Mouse (Mus musculus): ENCODE data around the gene Gm5800. TPM values are rescaled to one million over a fixed set of nuclear protein-coding genes. Genes with fewer than 3 reads are reported as not detected.
"Not testable (repeated sequence)": the region's sequence is repeated elsewhere in the genome, so short reads cannot be mapped to it uniquely, and the experiment has no call there.

Gene Gm5800
- not detected in 2 replicates for polyA plus RNA-seq (2015; fragmentation: Nextera tagmentation; extraction: Ambion mirVana)

DNA sequence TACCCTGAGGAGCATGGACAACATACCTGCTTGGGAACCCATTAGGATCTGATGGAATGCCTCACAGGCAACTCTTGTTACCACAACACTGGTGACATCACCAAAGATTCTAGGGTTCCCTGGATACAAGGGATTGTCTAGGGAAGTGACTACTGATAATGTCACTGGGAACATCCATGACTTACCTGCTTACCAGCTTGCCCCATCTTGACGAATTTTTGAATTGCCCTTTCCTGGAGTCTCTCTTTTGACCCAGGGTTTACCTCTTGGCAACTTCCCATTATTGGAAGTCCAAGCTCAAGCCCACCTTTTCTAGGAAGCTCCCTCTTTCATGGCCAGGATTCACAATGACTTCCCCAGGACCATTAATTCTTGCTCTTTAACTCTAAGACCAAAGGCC, at the start of gene Gm5800:
Gene Gm5800, minus strand, starts transcription at position 101 of the 400 bp plus-strand sequence.
- H3K27me3 ChIP-seq (replicated peaks; ENCODE audit: control insufficient read depth, insufficient read depth, low read length): no peaks in the 10 kb centered on the region
- no peak within 1 kb of the TSS for H3K4me2 ChIP-seq (ENCODE audit: low read depth, low read length)
- no peaks in the 10 kb centered on the region for H3K36me3 ChIP-seq (ENCODE audit: control insufficient read depth, insufficient read depth, low read length)
- H3K4me3 ChIP-seq (ENCODE audit: low read length): no peak within 1 kb of the TSS
- no peak for ATAC-seq
- H3K27ac ChIP-seq (ENCODE audit: low read length): no peak within 1 kb of the TSS
- H3K9me3 ChIP-seq (ENCODE audit: control insufficient read depth, low read length): no peaks in the 10 kb centered on the region
- no peak within 1 kb of the TSS for H3K9ac ChIP-seq (ENCODE audit: low read depth, low read length)
- no peaks in the 10 kb centered on the region for H3K4me1 ChIP-seq (ENCODE audit: control insufficient read depth, insufficient read depth, low read length)
- 50% methylated on average over 1 of the region's 1 CpGs for WGBS

- no peaks in the 10 kb centered on the region for H3K9me3 ChIP-seq (ENCODE audit: control insufficient read depth, low read length)
- no peak for ATAC-seq
- 80% methylated on average over 2 of the region's 2 CpGs for WGBS
- no peak overlapping the region for H3K9ac ChIP-seq (ENCODE audit: low read depth, low read length)
- no peak overlapping the region for H3K4me2 ChIP-seq (ENCODE audit: low read depth, low read length)
- H3K27ac ChIP-seq (ENCODE audit: low read length): no peak overlapping the region
- H3K27me3 ChIP-seq (replicated peaks; ENCODE audit: control insufficient read depth, insufficient read depth, low read length): no peaks in the 10 kb centered on the region
- no peak overlapping the region for H3K4me3 ChIP-seq (ENCODE audit: low read length)
- H3K4me1 ChIP-seq (ENCODE audit: control insufficient read depth, insufficient read depth, low read length): no peaks in the 10 kb centered on the region
- H3K36me3 ChIP-seq (ENCODE audit: control insufficient read depth, insufficient read depth, low read length): no peaks in the 10 kb centered on the region
Observed at GRCm38 (mm10) chr14:51755944-51756343, 39.0 kb upstream of the Gm5800 start.

DNA sequence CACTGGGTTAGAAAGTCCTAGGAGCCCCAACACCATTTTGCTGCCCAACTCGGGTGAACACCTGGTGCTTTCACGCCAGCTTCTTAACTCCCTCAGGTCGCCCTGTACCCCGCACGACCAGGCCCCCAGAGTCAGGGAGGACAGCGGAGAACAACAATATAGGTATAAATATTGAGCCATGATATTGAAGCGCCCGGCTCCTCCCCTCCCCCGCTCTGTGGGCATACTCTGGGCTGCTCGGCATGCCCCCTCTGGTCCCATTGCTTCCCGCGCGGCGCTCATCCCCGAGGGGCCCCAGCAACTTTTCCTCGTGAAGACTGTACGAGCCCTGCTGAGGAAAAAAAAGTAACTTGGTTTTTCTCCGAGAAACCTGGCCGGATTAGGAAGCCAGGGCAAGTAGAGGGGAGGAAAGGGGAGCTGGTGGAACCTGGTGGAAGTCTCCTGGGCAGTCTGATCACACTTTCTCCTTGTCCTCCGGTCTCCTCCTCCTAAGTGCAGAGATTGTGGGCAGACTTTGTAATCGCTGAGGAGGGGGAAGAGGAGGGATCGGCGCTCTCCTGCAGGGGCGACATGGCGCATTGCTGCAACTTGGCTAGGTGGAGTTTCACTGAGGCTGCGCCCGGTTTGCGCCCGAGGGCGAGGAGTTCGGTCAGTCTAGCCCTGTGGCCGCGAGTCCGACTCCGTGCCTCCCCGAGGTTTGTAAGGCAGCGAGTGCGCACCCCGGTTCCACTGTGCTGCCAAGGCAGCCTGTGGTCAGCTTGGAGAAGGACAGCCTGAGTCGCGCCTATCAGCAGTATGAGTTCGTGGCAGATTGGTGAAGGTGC, 23.6 kb upstream of the Gm5800 start:
- WGBS: 1% methylated on average over 42 of the region's 42 CpGs
- peak overlapping the region; percentile 1; the same call in 1 of the 2 replicates for H3K9ac ChIP-seq (ENCODE audit: low read depth, low read length)
- ATAC-seq: peak; percentile 38; the same call in 1 of the 2 replicates

DNA sequence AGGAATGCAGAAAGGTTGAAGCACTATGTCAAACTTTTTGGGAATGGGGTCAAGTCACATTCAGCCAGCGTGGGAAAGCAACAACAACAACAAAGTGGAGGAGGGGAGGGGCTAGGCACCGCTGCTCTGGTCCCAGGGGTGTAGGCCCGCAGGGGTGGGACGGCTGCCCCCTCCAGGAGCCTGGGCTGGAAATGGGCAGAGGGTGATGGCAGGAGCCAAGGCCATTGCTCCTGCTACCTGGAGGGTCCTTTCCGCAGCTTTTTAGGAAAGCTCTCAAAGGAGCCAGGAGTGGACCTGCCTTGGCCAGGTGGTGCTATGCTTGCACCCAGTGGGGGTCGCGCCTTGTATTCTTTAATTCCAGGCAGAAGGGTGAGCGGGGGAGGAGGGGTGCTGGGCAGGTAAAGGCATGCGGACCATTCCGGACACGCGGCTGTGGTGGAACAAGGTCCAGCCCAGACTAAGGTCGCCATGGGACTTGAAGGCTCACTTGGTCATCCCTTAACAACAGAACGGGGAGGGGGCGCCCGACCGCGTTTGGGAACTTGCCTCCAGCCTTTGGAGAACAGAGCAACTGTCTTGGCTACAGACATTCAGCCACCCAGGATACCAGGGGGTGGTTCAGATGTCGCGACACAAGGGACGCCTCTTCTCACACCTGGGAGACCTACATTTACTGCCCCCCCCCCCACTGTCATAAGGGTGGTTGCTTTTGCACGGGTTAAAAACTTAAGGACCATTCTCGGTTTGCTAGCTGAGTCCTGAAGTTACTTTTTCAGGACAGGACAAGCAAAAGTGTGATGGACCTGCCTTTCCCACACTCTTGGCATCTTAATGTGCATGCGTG, 22.4 kb upstream of the Gm5800 start:
- Histone ChIP-seq H3K9ac (ENCODE audit: low read depth, low read length) (no peak overlapping the region), H3K4me2 (ENCODE audit: low read depth, low read length) (peak overlapping the region; percentile 23; the same call in 1 of the 2 replicates), H3K4me3 (ENCODE audit: low read length) (no peak overlapping the region), H3K36me3 (ENCODE audit: control insufficient read depth, insufficient read depth, low read length) (no peaks in the 10 kb centered on the region), H3K9me3 (ENCODE audit: control insufficient read depth, low read length) (no peaks in the 10 kb centered on the region), H3K27ac (ENCODE audit: low read length) (no peak overlapping the region), H3K27me3 (replicated peaks; ENCODE audit: control insufficient read depth, insufficient read depth, low read length) (peaks cover 36% of the 10 kb centered on the region), H3K4me1 (ENCODE audit: control insufficient read depth, insufficient read depth, low read length) (no peaks in the 10 kb centered on the region)
- no peak for ATAC-seq
- 2% methylated on average over 24 of the region's 24 CpGs for WGBS

More for the DNA sequence above, 23.6 kb upstream of the Gm5800 start:
- Histone ChIP-seq H3K4me3 (ENCODE audit: low read length) (peak overlapping the region; percentile 34), H3K9me3 (ENCODE audit: control insufficient read depth, low read length) (no peaks in the 10 kb centered on the region), H3K36me3 (ENCODE audit: control insufficient read depth, insufficient read depth, low read length) (no peaks in the 10 kb centered on the region), H3K27ac (ENCODE audit: low read length) (no peak overlapping the region), H3K4me1 (ENCODE audit: control insufficient read depth, insufficient read depth, low read length) (no peaks in the 10 kb centered on the region), H3K4me2 (ENCODE audit: low read depth, low read length) (peak overlapping the region; percentile 63), H3K27me3 (replicated peaks; ENCODE audit: control insufficient read depth, insufficient read depth, low read length) (peaks cover 36% of the 10 kb centered on the region)

- H3K27ac ChIP-seq (ENCODE audit: low read length): no peak overlapping the region
- H3K9me3 ChIP-seq (ENCODE audit: control insufficient read depth, low read length): no peaks in the 10 kb centered on the region
- no peaks in the 10 kb centered on the region for H3K4me1 ChIP-seq (ENCODE audit: control insufficient read depth, insufficient read depth, low read length)
- ATAC-seq: no peak
- 4% methylated on average over 29 of the region's 29 CpGs for WGBS
- H3K36me3 ChIP-seq (ENCODE audit: control insufficient read depth, insufficient read depth, low read length): no peaks in the 10 kb centered on the region
- peak overlapping the region; percentile 23; the same call in 1 of the 2 replicates for H3K4me2 ChIP-seq (ENCODE audit: low read depth, low read length)
- no peak overlapping the region for H3K4me3 ChIP-seq (ENCODE audit: low read length)
- H3K27me3 ChIP-seq (replicated peaks; ENCODE audit: control insufficient read depth, insufficient read depth, low read length): peaks cover 36% of the 10 kb centered on the region
- no peak overlapping the region for H3K9ac ChIP-seq (ENCODE audit: low read depth, low read length)
Observed at GRCm38 (mm10) chr14:51738411-51739149, 21.6 kb upstream of the Gm5800 start.

DNA sequence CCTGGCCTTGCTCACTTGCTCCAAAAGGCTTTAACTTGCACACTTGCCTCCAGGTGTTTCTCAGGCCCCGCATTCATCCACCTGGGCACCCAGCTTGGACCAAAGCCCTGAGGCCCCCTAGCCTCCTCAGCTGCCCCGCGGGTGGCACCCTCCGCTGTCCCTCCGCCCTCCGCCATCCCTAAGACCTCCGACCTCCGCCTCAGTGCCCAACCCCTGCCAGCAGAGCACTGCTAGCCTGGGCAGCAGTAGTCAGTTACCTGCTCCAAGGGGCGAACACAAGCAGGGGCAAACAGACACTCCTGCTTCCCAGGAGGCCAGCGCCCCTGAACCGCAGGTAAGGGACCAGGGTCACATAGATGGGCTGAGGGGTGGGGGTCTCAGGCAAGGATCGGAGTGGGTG, 21.0 kb upstream of the Gm5800 start:
- H3K9ac ChIP-seq (ENCODE audit: low read depth, low read length): no peak overlapping the region

GRCm38 (mm10) chr14:51695368-51695767, 21.6 kb downstream of the Gm5800 start, which contains the start of gene Gm17079:
Gene Gm17079, minus strand, starts transcription at chr14:51695468.
- not testable (repeated sequence) for H3K4me2 ChIP-seq (ENCODE audit: low read depth, low read length); ATAC-seq; H3K36me3 ChIP-seq (ENCODE audit: control insufficient read depth, insufficient read depth, low read length); H3K9me3 ChIP-seq (ENCODE audit: control insufficient read depth, low read length); H3K4me1 ChIP-seq (ENCODE audit: control insufficient read depth, insufficient read depth, low read length); H3K27me3 ChIP-seq (replicated peaks; ENCODE audit: control insufficient read depth, insufficient read depth, low read length); H3K4me3 ChIP-seq (ENCODE audit: low read length); H3K9ac ChIP-seq (ENCODE audit: low read depth, low read length); H3K27ac ChIP-seq (ENCODE audit: low read length)
- 82% methylated on average over 1 of the region's 2 CpGs for WGBS

More for the DNA sequence above, 21.0 kb upstream of the Gm5800 start:
- Histone ChIP-seq H3K4me1 (ENCODE audit: control insufficient read depth, insufficient read depth, low read length) (no peaks in the 10 kb centered on the region), H3K27ac (ENCODE audit: low read length) (no peak overlapping the region), H3K27me3 (replicated peaks; ENCODE audit: control insufficient read depth, insufficient read depth, low read length) (peaks cover 36% of the 10 kb centered on the region), H3K4me3 (ENCODE audit: low read length) (no peak overlapping the region), H3K4me2 (ENCODE audit: low read depth, low read length) (no peak overlapping the region), H3K36me3 (ENCODE audit: control insufficient read depth, insufficient read depth, low read length) (no peaks in the 10 kb centered on the region), H3K9me3 (ENCODE audit: control insufficient read depth, low read length) (no peaks in the 10 kb centered on the region)
- WGBS: 22% methylated on average over 12 of the region's 12 CpGs
- no peak for ATAC-seq

- Histone ChIP-seq H3K36me3 (ENCODE audit: control insufficient read depth, insufficient read depth, low read length) (no peaks in the 10 kb centered on the region), H3K4me3 (ENCODE audit: low read length) (no peak overlapping the region), H3K9ac (ENCODE audit: low read depth, low read length) (no peak overlapping the region), H3K4me1 (ENCODE audit: control insufficient read depth, insufficient read depth, low read length) (no peaks in the 10 kb centered on the region), H3K27me3 (replicated peaks; ENCODE audit: control insufficient read depth, insufficient read depth, low read length) (no peaks in the 10 kb centered on the region), H3K27ac (ENCODE audit: low read length) (no peak overlapping the region), H3K9me3 (ENCODE audit: control insufficient read depth, low read length) (no peaks in the 10 kb centered on the region), H3K4me2 (ENCODE audit: low read depth, low read length) (no peak overlapping the region)
- no peak for ATAC-seq
- 87% methylated on average over 5 of the region's 5 CpGs for WGBS
Observed at GRCm38 (mm10) chr14:51677269-51677668, 39.7 kb downstream of the Gm5800 start.
